Mouse (Mus musculus) G1E (cell line): ENCODE measurements around the gene Gpc4.

Source experiments
- CTCF ChIP-seq: IDR thresholded peaks from 2 replicates; pipeline ENCODE4 v1.5.1; 2012; ENCODE audit warnings: low read depth, low read length, inconsistent platforms, mixed read lengths
- GATA1 ChIP-seq: IDR thresholded peaks from 2 replicates; pipeline ENCODE4 v1.6.1; 2012; ENCODE audit warnings: borderline replicate concordance, low read length, inconsistent platforms, mixed read lengths
- POLR2AphosphoS5 ChIP-seq: IDR thresholded peaks from 2 replicates; pipeline ENCODE4 v1.6.1; 2012; ENCODE audit warnings: low read depth, low read length, inconsistent platforms; ENCODE audit not compliant: insufficient replicate concordance

DNA sequence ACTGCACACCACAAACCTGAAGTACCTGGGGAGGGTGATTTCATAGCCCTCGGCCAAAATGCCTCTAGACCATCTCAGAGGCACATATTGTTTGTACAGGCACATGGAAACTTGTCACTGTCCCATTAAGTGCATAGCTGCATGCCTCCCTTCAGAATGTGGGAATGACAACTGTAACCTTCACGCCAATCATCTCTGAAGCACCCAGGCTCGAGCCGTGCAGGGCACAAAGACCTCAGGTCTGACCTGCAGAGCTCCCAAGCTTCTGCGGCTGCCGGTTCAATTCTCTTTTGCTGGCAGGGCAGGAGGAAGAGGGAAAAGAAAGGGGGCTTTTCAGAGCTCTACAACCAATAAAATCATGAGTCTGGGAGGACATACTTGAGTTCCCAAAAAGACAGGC is 2.3 kb downstream of the Gpc4 start:
- TF ChIP-seq GATA1 (no peak), CTCF (no peak), POLR2AphosphoS5 (no peak)
